Mouse (Mus musculus): ENCODE data around the gene Plvap. TPM values are rescaled to one million over a fixed set of nuclear protein-coding genes. Genes with fewer than 3 reads are reported as not detected.
A peak's percentile ranks its signal among the peaks of the same experiment; 100 is the strongest.

The Plvap gene
- total RNA-seq, 2 experiments from 2014 or later = 95.1 to 101 TPM

DNA sequence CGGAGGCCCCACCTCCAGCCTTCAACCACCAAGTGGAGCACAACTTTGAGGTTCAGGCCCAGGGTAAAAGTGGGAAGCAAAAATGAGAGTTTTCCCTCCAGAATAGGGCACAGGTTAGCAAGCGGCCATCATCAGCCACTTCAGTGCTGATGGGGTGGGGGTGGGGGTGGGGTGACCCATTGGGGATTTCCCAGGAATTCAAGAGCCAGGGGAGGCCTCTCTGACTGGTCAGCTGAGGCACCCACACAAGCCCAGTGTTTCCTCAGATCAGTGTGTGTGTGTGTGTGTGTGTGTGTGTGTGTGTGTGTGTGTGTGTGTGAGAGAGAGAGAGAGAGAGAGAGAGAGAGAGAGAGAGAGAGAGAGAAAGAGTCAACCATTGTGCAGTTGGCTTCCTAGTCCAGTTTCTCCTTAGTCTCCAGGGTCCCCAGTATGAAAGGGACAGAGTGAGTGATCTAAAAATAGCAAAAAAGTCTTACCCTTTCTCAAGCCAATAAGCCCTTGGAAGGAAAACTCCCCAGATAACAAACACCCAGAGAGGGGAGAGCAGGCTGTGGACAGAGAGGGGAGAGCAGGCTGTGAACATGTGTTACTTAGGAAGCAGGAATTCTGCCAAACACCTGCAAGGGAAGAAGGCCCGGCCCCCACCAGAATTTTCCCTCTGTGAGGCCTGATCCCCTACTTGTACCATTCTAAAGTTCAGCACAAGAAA is 15.8 kb upstream of the Plvap start:
- no peak for DNase-seq

DNA sequence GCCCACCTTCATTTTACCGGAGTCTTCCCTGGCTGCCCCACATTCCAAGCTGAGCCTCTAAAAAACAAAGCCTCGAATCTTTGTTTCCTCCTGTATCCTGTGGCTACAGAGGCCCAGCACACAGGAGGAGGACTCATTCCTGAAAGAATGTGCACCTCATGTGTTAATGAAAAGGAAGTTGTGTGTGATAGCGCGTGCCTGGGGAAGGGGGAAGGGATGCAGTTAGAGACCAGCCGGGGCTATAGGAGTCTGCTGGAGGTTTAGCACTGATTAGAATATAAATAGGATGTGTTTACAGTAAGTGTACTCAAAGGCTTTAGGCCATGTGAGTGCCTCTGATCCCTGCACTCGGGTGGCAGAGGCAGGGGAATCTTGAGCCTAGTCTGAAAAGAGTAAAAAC is 14.7 kb upstream of the Plvap start:
- no peak for DNase-seq

DNA sequence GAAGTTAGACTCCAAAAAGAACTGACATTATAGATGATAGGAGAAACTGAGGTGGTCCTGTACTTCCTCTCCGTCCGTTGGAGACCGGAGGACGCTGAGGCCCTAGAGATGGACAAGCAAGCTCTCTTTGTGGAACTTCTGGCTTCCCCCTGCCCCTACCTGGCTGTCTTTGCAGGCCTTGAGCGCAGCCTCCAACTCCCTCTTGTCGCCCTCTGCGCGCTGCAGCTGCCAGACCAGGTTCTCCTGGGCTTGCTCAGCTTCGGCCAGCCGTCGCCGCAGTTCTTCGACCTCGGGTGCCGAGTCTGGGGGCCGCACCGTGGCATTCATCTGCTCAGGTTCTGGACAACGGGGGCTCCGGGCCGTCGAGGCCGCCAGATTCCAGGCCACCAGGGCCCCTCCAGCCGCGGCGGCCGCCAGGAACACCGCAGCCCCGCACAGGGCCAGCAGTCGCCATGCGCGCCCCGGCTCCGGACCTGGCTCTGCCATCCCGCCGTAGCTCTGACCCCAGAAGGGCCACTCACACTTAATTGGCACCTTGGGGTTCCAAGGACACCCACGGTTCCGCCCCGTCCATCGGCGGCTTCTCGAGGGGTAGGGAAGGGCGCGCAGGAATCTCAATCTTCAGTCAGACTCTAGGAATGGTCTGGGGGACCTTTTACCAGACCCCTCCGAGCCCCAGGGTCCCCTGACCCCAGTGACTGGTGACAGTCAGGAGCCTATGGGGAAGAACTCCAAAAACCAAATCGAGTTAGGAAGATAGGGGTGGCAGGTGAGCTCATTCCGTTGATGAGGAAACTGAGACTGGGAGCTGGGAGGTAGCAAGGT is 13.9 kb upstream of the Plvap start, which contains the start of gene Ccdc194:
Gene Ccdc194, minus strand, starts transcription at position 486 of the 825 bp plus-strand sequence.
- no peak for DNase-seq

DNA sequence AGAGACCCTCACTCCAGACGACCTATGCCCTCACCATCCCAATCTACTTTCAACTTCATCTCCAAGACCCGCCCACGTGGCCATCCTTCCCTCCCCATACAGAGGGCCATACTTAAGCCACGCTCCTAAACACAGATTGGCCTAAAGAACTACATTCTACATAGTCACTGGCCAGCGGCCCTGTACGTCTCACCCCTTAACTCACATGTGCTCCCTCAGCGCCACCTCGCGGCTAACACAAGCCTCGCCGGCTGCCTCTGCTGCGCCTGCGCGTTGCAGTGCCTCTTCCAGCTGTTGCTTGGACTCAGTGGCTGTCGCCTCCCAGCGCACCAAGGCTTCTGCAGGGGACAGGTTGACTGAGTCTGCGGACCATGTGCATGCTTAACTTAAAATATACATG is 10.1 kb upstream of the Plvap start:
- DNase-seq = peak; percentile 98

DNA sequence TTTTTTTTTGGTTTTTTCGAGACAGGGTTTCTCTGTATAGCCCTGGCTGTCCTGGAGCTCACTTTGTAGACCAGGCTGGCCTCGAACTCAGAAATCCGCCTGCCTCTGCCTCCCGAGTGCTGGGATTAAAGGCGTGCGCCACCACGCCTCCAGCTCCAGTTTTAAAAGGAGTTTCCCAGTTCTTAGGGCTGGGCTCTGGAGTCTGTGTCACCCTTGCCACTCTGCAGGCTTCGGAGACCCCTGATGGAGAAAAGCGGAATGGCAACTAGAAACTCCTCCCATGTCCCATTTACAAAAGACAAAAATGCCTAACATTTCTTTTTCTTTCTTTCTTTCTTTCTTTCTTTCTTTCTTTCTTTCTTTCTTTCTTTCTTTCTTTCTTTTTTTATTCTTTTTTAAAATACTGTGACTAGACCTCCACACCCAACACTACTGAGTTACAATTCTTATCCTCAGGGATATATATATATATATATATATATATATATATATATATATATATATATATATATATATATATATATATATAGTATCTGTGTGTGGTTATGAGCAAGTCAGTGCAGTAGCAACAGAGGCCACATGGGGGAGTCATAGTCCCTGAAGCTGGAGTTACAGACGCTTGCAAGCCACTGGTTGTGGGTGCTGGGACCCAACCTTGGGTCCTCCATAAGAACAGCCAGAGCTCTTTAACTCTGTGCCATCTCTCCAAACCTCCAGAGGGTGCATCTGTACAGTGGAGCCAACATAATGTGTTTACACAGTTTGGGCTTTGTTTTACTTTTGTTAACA is 7.7 kb upstream of the Plvap start:
- DNase-seq = peak; percentile 82

DNA sequence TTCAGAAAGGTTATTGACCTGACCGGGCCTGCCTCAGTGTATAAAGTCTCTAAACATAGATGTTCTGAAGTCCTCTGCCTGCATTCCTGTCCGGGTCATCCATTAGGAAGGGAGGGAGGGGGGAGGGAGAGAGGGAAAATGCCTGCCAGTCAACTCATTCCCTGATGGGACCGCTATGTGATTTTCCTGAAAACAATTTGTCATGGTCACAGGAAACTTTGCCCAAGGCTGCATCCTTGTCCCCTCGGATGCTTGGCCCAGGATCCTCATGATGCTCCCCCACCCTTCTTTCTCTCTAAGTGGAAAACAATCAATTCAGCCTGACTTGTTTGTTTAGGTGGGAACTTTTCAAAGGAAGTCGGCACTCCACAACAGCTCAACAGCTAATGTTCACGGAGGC is 5.2 kb upstream of the Plvap start:
- DNase-seq = no peak

DNA sequence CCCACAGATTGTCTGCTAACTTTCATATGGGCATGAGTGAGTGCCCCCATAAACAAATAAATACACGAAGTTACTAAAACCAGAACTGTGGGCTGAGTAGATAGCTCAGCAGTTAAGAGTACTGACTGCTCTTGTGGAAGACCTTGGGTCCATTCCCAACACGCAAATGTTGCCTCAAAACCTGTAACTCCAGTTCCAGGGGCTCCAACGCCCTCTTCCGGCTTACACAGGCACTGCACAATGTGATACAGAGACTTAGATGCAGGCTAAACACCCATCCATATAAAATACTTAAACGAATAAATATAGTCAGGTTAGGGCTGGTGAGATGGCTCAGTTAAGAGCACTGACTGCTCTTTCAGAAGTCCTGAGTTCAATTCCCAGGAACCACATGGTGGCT is 3.5 kb upstream of the Plvap start:
- DNase-seq = no peak

DNA sequence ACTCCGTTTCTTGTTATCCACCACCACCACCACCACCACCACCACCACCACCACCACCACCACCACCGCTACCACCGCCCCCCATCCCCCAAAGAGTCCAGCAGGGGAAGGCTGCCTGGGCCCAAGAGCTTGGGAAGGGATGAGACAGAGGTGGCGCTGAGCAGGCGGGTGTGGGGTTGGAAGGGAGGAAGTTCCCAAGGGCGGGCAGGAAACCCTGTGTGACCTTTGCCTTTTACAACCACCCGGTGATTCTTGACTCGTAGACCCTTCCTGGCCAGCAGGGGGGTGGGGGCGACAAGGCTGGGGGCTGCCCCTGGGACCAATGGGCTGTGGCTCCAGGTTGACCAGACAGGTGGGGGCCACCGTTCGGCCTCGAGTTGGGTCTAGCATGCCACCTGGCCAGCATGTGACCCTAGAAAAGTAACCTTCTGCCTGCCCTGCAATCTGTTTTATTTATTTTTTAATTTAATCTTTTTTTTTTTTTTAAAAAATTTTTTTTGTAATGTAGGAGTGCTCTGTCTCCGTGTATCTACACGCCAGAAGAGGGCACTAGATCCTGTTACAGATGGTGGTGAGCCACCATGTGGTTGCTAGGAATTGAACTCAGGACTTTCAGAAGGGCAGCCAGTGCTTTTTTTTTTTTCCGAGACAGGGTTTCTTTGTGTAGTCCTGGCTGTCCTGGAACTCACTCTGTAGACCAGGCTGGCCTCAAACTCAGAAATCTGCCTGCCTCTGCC is 1.6 kb upstream of the Plvap start:
- DNase-seq = no peak

DNA sequence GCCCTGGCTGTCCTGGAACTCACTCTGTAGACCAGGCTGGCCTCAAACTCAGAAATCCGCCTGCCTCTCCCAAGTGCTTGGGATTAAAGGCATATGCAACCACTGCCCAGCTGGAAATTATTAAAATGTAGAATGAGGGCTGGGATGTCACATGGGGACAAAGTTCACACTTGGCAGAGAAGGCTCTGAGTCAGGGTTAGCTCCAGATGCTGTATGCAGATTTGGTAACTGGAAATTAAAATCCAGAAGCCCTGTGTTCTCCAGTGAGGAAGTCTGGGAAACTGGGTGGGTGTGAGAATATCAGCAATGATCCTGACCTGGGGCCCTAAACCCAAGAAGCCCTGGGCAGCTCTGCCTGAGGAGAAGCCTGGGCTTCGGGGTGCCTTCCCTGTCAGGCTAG is 2.2 kb downstream of the Plvap start:
- DNase-seq = no peak

DNA sequence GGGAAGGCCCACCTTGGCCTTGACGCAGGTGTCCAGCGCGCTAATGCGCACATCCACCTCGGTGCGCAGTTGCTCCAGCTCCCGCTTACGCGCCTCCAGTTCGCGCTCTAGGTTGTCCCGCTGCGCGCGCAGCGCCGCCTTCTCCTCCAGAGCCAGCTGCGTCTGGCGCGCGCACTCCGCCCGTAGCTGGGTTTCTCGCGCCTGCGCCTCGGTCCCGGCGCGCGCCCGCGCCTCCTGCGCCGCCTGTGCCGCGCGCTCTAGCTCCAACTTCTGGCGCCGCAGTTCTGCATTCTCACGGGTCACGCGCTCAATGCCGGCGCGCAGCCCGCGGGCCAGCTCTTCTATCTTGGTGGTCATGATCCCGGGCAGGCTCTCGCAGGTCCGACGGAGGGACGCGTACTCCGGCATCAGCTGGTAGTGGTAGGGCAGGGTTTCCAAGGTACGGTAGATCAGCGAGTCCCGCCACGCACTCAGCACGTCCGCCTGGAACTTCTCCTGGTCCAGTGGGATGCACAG is 3.9 kb downstream of the Plvap start:
- DNase-seq = peak; percentile 89

DNA sequence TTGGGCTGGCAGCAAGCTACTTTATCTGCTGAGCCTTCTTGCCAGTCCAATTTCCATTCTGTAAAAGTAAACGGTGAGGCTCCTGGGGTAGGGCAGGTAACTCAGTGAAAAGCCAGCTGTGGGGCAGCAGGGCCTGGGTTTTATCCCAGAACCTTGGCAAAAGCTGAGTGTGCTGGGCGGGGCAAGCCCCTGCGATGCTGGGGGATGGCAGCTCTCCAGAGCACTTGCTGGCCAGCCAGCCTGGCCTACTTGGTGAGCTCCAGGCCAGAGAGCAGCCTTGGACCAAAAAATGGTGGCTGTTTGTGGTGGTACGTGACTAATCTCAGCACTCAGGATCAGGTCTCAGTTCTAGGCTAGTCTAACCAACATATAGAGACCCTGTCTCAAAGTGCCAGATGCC is 5.6 kb downstream of the Plvap start:
- DNase-seq = peak; percentile 59

DNA sequence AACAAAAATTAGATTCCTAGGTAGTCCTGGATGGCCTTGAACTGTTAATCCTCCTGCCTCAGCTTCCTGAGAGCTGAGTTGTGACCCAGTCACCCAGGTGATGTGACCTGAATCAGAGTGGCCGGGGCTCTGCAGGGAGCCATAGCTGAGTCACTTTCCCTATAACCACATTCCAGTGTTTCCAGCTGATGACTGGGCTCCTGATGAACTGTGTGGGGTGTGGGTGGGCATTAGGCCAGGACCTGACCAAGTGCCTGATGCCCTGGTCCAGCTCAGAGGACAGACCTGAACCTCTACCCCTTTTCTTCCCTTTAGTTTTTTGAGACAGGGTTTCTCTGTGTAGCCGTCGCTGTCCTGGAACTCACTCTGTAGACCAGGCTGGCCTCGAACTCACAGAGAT is 6.2 kb downstream of the Plvap start:
- no peak for DNase-seq

DNA sequence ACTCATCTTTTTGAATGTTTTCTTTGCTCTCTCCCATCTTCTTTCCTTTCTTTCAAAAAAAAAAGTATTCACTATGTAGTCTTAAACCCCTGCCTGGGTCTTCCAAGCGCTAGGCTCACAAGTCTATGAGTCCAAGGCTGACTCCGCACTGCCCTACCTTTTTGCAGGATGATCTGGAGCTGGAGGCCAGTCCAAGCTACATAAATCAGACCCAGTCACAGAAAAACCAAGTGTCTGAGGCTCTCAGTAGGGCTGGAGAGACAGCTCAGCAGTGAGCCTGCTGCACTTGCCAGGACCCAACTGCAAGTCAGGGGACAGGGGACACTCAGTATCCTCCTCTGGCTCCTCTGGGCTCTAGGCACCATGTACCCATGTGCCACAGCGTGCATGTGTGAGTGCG is 7.2 kb downstream of the Plvap start:
- DNase-seq = no peak

DNA sequence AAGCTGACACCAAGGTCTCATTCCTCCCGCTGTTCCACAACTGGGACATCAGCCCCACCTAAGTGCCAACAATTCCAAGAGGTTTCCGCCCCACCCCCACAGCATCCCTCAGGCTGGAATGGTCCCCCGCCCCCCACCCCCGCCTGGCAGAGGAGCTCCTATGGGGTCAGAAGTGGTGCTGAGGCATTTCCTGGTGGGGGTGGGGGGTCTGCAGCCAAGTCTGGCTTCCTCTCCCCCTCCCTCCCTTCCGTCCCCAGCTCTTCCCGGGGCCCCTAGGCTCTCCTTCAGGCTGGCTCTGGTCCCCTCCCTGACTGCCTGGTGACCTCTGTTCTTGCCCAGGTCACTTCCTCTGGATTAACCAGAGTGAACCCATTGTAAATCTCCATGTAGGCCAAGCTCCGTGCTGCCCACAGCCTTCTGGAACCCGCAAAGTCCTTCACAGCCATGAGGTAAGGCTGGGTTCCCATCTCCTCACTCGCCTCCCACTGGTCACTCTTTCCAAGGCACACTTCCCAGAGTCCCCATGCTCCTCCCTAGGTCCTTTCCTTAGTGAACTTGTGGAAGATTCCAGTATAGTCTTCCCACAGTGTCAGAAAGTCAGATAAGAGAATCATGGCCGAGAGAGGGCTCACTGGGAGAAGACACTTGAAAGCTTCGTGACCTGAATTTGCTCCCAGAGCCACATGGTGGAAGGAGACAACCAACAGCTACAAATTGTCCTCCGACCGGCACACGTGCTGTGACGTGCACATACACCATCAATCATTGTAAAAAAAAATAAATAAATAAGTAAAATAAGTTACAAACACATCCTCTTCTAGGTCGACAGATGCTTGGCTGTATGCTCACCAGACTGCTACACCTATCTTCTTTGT is 12.5 kb downstream of the Plvap start:
- peak; percentile 49 for DNase-seq

DNA sequence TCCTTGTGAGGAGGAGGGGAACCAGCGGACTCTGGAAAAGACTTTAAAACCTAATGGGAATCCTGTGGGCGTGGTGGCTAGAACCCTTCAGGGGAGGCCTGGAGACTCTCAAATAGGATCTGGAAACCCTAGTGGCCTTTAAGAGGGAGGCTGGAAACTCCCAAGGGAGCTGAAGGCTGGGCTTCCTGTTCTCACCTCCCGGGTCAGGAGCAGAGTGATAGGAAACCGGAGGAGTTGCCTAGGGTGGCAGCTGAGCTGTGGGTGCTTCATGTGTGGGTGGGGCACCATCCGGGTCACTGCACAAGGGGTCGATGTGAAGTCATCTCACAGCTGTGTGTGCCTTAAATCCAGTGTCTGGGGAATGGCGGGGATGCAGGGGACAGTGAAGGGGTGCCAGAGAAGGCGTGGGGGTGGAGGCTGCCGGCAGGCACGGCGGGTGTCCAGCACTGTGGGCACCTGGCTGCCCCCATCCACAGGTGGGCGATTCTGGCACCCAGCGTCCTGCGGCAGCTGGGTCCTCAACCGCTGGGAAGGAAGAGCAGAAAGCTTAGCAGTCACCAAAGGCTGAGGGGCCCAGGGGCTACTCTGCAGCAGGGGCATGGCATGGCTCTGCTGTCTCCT is 13.6 kb downstream of the Plvap start:
- DNase-seq = peak; percentile 51

DNA sequence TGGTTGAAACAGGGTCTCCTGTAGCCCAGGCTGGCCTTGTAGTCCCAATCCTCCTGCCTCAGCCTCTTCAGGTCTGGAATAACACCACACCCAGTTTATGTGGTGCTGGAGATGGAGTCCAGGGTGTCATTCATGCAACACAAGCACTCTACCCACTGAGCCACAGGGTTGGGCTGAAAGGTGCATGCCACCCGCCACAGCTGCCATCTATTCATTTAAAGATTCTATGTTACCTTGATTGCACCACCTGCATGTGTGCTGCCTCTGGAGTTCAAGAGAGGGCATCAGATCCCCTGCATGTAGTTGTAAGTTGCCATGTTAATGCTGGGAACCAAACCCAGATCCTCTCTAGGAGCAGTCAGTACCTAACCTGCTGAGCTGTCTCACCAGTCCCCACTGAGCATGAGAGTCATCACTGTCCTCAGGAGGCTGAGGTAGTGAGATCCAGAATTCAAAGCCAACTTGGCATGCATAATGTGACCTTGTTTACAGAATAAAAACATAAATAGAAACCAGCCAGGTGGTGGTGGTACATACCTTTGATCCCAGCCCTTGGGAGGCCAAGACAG is 14.4 kb downstream of the Plvap start:
- no peak for DNase-seq

DNA sequence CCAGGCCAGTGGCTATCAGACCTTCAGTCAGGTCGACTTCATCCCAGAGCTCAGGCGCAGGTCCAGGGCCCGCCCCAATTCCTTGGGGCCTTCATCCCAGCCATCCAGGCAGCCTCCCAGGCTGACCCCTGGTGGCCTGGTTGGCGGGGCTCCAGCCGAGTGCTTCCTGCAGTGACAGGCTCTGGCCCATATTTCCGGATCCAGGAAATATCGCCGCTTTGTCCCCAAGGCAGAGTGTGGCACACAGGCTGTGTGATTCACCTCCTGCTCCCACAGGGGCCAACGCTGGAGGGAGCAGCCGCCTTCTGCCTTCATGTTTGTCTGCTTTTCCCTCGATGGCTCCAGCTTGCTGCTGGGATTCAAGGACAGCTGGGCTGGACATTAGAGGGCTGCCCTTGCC is 15.1 kb downstream of the Plvap start:
- DNase-seq = peak; percentile 99

DNA sequence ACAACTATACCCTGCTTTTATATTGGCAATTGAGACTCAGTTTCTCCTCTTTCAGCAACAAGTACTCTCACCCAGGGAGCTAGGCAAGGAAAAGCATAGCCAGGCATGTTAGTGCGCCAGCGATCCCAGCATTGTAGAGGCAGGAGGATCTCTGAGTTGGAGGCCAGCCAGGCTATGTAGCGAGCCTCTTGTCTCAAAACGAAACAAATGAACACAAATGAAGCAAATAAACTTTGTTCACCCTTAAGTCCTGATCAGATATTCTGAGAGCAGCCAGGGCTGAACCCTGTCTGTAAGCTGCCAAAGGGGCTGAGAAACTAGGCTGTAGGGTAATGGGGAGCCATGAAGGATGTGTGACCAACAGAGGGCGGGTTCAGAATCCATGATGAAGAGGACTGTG is 15.7 kb downstream of the Plvap start:
- DNase-seq = no peak

DNA sequence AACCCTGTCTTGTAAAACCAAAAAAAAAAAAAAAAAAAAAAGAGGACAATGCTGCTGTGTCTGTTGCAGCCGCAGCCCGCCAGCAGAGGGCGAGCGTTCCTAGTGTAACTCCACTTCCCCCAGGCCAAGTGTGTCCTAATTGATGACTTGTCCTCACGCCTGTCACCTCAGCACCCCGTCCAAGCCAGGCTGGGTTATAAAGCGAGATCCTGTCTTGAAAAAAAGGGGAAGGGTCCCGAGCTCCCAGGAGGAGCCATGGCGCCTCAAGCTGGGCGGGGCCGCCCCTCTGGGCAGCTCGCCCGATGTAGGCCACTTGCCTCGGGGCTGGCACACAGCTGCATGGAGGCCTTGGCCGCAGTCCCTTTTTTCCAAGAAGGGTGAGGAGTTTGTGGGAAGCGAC is 16.5 kb downstream of the Plvap start:
- peak; percentile 92 for DNase-seq

DNA sequence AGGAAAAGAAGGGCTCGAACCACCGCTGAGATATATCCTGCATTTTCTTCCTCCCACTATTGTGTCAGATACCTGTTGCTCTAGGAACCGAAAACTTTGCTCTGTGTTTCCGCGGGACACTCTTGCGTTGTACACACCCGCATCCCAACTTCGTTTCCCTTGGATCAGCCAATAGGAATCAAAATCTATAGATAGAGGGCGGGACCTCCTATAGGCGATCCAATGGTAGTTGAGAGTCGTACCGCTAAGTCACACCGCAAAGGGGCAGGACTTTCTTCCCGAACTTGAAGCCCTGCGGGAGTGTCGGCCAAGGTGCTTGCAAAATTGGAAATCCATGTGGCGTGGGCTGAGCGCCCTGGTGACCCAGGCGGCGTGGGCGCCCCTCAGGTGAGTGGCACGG is 23.1 kb downstream of the Plvap start:
- peak; percentile 89 for DNase-seq
